Mouse (Mus musculus) midbrain, embryonic 11.5 days (tissue): ENCODE data around the gene Tas2r144. TPM values are rescaled to one million over a fixed set of nuclear protein-coding genes. Genes with fewer than 3 reads are reported as not detected.
A peak's percentile ranks its signal among the peaks of the same experiment; 100 is the strongest.

Source experiments
- ATAC-seq: fragments of 200-750 bp; cut with Nextera tagmentation; 2 replicates; pipeline ENCODE4 v1.8.0; 2017; ENCODE audit warnings: moderate TSS enrichment, moderate library complexity; ENCODE audit not compliant: low FRiP score
- DNase-seq: peaks from one replicate; pipeline ENCODE4 v3.0.0; 2015; ENCODE audit warnings: low spot score; ENCODE audit errors: missing footprints
- H3K27ac ChIP-seq: fragments of 300-500 bp; sonication (generic); 2 replicates; pipeline ENCODE4 v1.5.1; 2014; ENCODE audit warnings: low read depth, low read length
- H3K27me3 ChIP-seq: fragments of 300-500 bp; sonication (generic); 2 replicates; pipeline ENCODE4 v1.6.1; 2014; ENCODE audit warnings: mild to moderate bottlenecking, low read length, moderate library complexity, mixed read lengths; ENCODE audit not compliant: control insufficient read depth, insufficient read depth
- H3K36me3 ChIP-seq: fragments of 300-500 bp; sonication (generic); 2 replicates; pipeline ENCODE4 v1.6.1; 2014; ENCODE audit warnings: mild to moderate bottlenecking, low read length, moderate library complexity, mixed read lengths; ENCODE audit not compliant: control insufficient read depth, insufficient read depth
- H3K4me1 ChIP-seq: fragments of 300-500 bp; sonication (generic); 2 replicates; pipeline ENCODE4 v1.6.1; 2014; ENCODE audit warnings: low read length; ENCODE audit not compliant: control insufficient read depth, insufficient read depth
- H3K4me2 ChIP-seq: fragments of 300-500 bp; sonication (generic); 2 replicates; pipeline ENCODE4 v1.6.1; 2014; ENCODE audit warnings: mild to moderate bottlenecking, moderate library complexity
- H3K4me3 ChIP-seq: fragments of 300-500 bp; sonication (generic); 2 replicates; pipeline ENCODE4 v1.5.1; 2014; ENCODE audit warnings: low read depth, low read length
- H3K9ac ChIP-seq: fragments of 300-500 bp; sonication (generic); 2 replicates; pipeline ENCODE4 v1.6.1; 2014; ENCODE audit warnings: low read length
- H3K9me3 ChIP-seq: fragments of 300-500 bp; sonication (generic); 2 replicates; pipeline ENCODE4 v1.6.1; 2016; ENCODE audit warnings: low read length; ENCODE audit not compliant: control insufficient read depth
- WGBS: fragments of 180-500 bp; shearing (Covaris S2); extraction: QIAGEN DNeasy Blood & Tissue Kit; methylation state at CpG from one replicate; pipeline ENCODE4 v1.1.7; 2014; 5-methylcytosine and 5-hydroxymethylcytosine counted together
- polyA plus RNA-seq: library from polyadenylated mRNA; unstranded; fragments of >200 nt; fragmentation: Nextera tagmentation; extraction: Ambion mirVana; gene quantifications from 2 replicates; pipeline ENCODE4 v1.2.1, GENCODE M21; 2014

Gene Tas2r144
- polyA plus RNA-seq, 1 experiment from 2014 or later = not detected

DNA sequence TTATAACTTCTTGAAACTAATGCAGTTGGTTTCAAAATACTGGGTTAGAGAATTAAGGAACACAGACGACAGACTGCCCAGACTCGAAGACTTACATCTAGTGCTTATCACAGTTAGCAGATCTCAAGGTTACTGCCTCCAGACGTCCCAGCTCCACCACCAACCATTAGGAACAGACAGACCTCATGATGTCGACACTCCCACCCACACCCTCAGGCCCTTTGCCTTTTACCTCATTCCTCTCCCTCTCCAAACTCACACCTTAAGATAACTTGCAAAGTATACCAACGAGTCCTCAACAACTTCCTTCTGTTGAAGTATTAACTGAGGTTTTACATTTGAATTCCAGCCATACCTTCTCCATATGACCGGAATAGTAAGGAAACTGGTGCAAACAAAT lies 45.3 kb downstream of the Tas2r144 start:
- Histone ChIP-seq H3K9ac (no peak overlapping the region), H3K4me2 (no peak overlapping the region), H3K27me3 (no peaks in the 10 kb centered on the region), H3K9me3 (no peaks in the 10 kb centered on the region), H3K4me1 (no peaks in the 10 kb centered on the region), H3K4me3 (no peak overlapping the region), H3K36me3 (no peaks in the 10 kb centered on the region), H3K27ac (no peak overlapping the region)
- DNase-seq = peak; percentile 28
- 79% methylated on average over 6 of the region's 6 CpGs for WGBS
- ATAC-seq = no peak

DNA sequence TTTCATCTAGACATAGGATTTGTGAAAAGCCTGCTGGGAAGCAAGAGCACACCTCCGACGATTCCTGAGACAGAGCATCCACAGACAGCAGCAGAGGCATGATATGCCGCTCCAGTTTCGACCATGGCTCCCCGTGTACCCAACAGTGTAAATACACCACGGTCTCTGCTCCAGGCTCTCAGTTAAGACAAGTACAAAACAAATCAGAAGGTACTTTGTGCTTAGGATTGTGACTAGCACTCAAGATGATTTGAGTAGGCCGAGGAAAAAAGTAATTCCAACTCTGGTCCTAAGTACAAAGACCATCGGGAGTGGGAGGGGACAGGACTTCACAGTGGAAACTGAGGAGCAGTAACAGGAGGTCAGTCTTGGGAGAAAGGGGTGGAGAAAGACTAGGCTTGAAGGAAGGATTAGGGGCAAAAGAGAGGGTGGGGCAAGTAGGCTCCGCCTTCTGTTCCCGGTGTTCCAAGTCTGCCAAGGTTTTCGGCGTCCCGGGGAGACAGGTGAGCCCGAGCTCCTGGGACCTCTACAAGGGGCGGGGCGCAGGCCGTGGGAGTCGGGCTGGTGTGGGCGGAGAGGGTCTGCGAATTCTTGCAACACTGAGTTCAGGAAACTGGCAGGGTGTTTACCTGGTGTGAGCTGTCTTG lies 46.5 kb downstream of the Tas2r144 start, which contains the start of gene Tmem139:
Gene Tmem139, plus strand, starts transcription at position 447 of the 647 bp plus-strand sequence.
- no peak for ATAC-seq
- no peak within 1 kb of the TSS for H3K4me3 ChIP-seq
- H3K27ac ChIP-seq = no peak within 1 kb of the TSS
- no peak within 1 kb of the TSS for H3K4me2 ChIP-seq
- 21% methylated on average over 20 of the region's 20 CpGs for WGBS
- no peaks in the 10 kb centered on the region for H3K36me3 ChIP-seq
- DNase-seq = peak; percentile 67
- no peaks in the 10 kb centered on the region for H3K9me3 ChIP-seq
- H3K27me3 ChIP-seq = no peaks in the 10 kb centered on the region
- peaks cover 3% of the 10 kb centered on the region; the same call in 1 of the 2 replicates for H3K4me1 ChIP-seq
- H3K9ac ChIP-seq = no peak within 1 kb of the TSS

DNA sequence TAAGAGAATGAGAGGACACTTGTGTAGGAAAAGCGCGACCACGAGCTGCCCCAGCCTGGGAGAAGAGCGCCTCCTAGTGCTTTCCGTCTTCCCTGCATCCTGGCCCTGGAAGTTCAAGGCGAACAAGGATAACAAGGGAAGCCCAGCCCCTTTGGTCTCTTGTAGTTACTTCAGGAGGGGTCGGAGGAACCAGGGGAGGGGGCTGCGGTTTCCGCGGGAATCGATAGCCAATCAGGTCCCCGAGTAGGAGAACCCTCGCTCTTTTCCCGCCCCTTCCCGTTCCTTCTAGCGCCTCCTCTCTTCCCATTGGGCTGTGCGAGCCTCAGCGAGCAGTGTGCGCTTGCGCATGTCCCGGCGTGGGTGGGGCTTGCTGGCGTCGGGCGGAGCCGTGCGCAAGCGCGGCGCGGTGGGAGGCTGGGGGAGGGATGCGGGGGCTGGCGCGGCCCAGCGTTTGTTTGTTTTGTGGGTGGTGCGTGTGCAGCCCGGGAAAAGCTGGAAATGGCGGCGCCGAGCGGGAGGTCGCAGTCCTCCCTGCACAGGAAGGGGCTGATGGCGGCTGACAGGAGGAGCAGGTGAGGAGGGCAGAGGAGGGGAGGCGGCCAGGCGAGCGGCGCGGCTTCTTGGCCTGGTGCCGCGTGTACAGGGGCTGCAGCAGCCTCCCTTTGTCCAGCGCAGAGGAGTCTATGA lies 49.6 kb downstream of the Tas2r144 start, which contains the start of gene Casp2:
Gene Casp2, plus strand, starts transcription at position 360 of the 687 bp plus-strand sequence.
- H3K27ac ChIP-seq = peak within 1 kb of the TSS; percentile 72
- peak; percentile 100 for ATAC-seq
- H3K4me2 ChIP-seq = peak within 1 kb of the TSS; percentile 68
- WGBS = under 1% methylated on average over 50 of the region's 51 CpGs
- H3K4me1 ChIP-seq = peaks cover 3% of the 10 kb centered on the region; the same call in 1 of the 2 replicates
- H3K27me3 ChIP-seq = no peaks in the 10 kb centered on the region
- H3K36me3 ChIP-seq = peaks cover 19% of the 10 kb centered on the region
- H3K4me3 ChIP-seq = peak within 1 kb of the TSS; percentile 83
- peak; percentile 100 for DNase-seq
- no peaks in the 10 kb centered on the region for H3K9me3 ChIP-seq
- H3K9ac ChIP-seq = peak within 1 kb of the TSS; percentile 93

Other genes with a start within 250 kb of the Tas2r144 start
- gene Sval3, start 247.2 kb upstream of the Tas2r144 start, polyA plus RNA-seq = not detected in 2 replicates
- gene Sva, start 176.9 kb upstream of the Tas2r144 start, polyA plus RNA-seq = not detected in 2 replicates
- not detected in 2 replicates for gene Tas2r139, start 74.4 kb upstream of the Tas2r144 start, polyA plus RNA-seq
- 15.3 and 15.7 TPM in 2 replicates for gene Gstk1, start 30.6 kb downstream of the Tas2r144 start, polyA plus RNA-seq
- 0.19 and 0.23 TPM in 2 replicates for gene Tmem139, start 46.6 kb downstream of the Tas2r144 start, polyA plus RNA-seq
- gene Casp2, start 49.7 kb downstream of the Tas2r144 start, polyA plus RNA-seq = 70.2 and 78.8 TPM in 2 replicates
- gene Clcn1, start 71.4 kb downstream of the Tas2r144 start, polyA plus RNA-seq = 1.4 and 1.6 TPM in 2 replicates
- gene Fam131b, start 109.3 kb downstream of the Tas2r144 start, polyA plus RNA-seq = 3.0 TPM in 2 replicates
- gene Zyx, start 134.3 kb downstream of the Tas2r144 start, polyA plus RNA-seq = 53.2 and 60.2 TPM in 2 replicates
- gene Epha1, start 157.9 kb downstream of the Tas2r144 start, polyA plus RNA-seq = 0.30 and 0.66 TPM in 2 replicates
- not detected in 2 replicates for gene Tas2r143, start 184.9 kb downstream of the Tas2r144 start, polyA plus RNA-seq
- gene Tas2r135, start 190.1 kb downstream of the Tas2r144 start, polyA plus RNA-seq = not detected in 2 replicates
- not detected in 2 replicates for gene Tas2r126, start 219.2 kb downstream of the Tas2r144 start, polyA plus RNA-seq
- gene Olfr458, start 249.9 kb downstream of the Tas2r144 start, polyA plus RNA-seq = not detected in 2 replicates